Mouse (Mus musculus) lung, embryonic 16.5 days (tissue): ENCODE measurements around the gene Ube2cbp. TPM values are rescaled to one million over a fixed set of nuclear protein-coding genes. Genes with fewer than 3 reads are reported as not detected.

ENCODE experiments used
- ATAC-seq: fragments of 200-750 bp; cut with Nextera tagmentation; 2 replicates; pipeline ENCODE4 v1.8.0; 2017; ENCODE audit warnings: low read depth, mild to moderate bottlenecking, moderate library complexity
- H3K27ac ChIP-seq: fragments of 300-500 bp; sonication (generic); 2 replicates; pipeline ENCODE4 v1.5.1; 2014; ENCODE audit warnings: mild to moderate bottlenecking, control low read depth, low read length
- H3K27me3 ChIP-seq: fragments of 300-500 bp; sonication (generic); 2 replicates; pipeline ENCODE4 v1.6.1; 2014; ENCODE audit warnings: low read depth, low read length, mixed read lengths; ENCODE audit not compliant: control insufficient read depth, insufficient read depth
- H3K36me3 ChIP-seq: fragments of 300-500 bp; sonication (generic); 2 replicates; pipeline ENCODE4 v1.6.1; 2014; ENCODE audit warnings: low read length; ENCODE audit not compliant: control insufficient read depth, insufficient read depth
- H3K4me1 ChIP-seq: fragments of 300-500 bp; sonication (generic); replicated peaks from 2 replicates; pipeline ENCODE4 v1.6.1; 2014; ENCODE audit warnings: low read length, mixed read lengths; ENCODE audit not compliant: control insufficient read depth, insufficient read depth
- H3K4me2 ChIP-seq: fragments of 300-500 bp; sonication (generic); 2 replicates; pipeline ENCODE4 v1.6.1; 2014; ENCODE audit warnings: low read depth, low read length, control low read depth
- H3K4me3 ChIP-seq: fragments of 300-500 bp; sonication (generic); 2 replicates; pipeline ENCODE4 v1.5.1; 2014; ENCODE audit warnings: mild to moderate bottlenecking, low read length, control low read depth
- H3K9ac ChIP-seq: fragments of 300-500 bp; sonication (generic); 2 replicates; pipeline ENCODE4 v1.6.1; 2014; ENCODE audit warnings: low read length, control low read depth
- H3K9me3 ChIP-seq: fragments of 300-500 bp; sonication (generic); 2 replicates; pipeline ENCODE4 v1.6.1; 2016; ENCODE audit warnings: low read length; ENCODE audit not compliant: control insufficient read depth
- WGBS: fragments of 180-500 bp; shearing (Covaris S2); extraction: QIAGEN DNeasy Blood & Tissue Kit; methylation state at CpG from one replicate; pipeline ENCODE4 v1.1.7; 2014; 5-methylcytosine and 5-hydroxymethylcytosine counted together
- polyA plus RNA-seq: library from polyadenylated mRNA; unstranded; fragments of >200 nt; fragmentation: Nextera tagmentation; extraction: Ambion mirVana; gene quantifications from 2 replicates; pipeline ENCODE4 v1.2.1, GENCODE M21; 2015

Gene Ube2cbp
- polyA plus RNA-seq, result 3.9 and 4.1 TPM in 2 replicates

DNA sequence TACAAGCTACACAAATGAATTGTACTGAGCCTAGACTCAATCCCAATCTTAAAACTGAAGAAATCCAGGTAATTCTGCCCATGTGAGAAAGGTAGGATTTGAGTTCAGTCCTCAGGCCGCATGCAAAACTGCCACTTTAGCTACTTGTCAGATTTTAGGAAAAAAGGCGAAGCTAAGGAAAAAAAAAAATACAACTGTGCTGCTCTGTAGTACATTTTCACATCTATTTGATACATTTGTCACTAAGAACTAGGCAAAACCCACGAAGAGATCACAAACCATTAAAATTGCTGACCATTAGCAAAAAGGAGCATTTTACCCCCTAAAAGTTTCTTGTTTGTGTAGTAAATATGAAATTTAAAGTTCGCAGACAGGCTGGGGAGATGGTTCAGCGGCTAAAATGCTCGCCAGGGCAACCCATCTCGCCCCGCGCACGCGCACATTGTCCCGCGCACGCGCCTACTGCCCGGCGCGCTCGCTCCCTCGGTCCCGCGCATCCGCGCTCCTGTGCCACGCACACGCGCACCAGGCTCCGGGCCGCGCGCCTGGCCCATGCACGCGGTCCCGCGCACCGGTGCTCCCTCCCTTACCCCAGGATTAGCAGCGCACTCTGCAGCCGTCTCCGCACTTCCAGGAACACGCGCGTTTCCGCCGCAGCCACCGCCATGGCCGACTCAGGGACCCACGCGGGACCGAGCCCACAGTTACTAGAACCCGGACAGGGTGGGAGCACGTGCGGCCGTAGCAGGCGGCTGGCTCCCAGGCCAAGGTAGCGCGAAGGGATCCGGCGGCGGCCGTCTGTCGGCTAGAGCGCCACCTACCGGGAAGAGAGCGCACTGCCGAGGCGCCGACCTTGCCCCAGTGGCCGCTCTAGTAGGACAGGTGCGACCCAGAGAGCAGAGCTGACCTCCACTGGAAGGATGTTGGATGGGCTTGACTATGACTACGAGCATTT is at the start of gene Ube2cbp:
TSS of gene Ube2cbp (minus strand) at position 800 of the 955 bp plus-strand sequence.
- under 1% methylated on average over 70 of the region's 70 CpGs for WGBS

DNA sequence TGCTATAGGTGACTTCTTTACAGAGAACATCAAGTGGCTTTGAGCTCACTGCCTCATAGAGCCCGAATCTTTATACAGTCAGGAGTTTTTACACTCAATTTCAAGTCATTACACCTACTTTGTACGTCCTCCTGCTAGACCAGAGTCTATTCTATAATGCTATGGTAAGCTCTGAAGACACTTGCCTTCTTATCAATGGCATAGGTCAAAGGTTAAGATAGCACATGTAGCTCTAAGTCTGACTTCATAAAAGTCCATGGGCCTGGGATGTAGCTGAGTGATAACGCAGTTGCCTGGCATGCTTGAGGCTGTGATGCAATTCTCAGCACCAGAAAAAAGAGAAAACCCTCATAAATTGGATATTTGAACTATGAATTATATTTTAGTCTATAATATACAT is 49.6 kb upstream of the Ube2cbp start:
- Histone ChIP-seq H3K9ac (no peak overlapping the region), H3K36me3 (peaks cover 15% of the 10 kb centered on the region), H3K4me3 (no peak overlapping the region), H3K4me1 (no peaks in the 10 kb centered on the region), H3K27me3 (no peaks in the 10 kb centered on the region), H3K27ac (no peak overlapping the region), H3K4me2 (no peak overlapping the region), H3K9me3 (no peaks in the 10 kb centered on the region)
- no peak for ATAC-seq
- 74% methylated on average over 3 of the region's 3 CpGs for WGBS

More for the DNA sequence above, at the start of gene Ube2cbp:
- H3K36me3 ChIP-seq, result no peaks in the 10 kb centered on the region
- no peaks in the 10 kb centered on the region for H3K9me3 ChIP-seq
- peak; percentile 82 for ATAC-seq
- peak within 1 kb of the TSS; percentile 84 for H3K4me3 ChIP-seq
- H3K27ac ChIP-seq, result peak within 1 kb of the TSS; percentile 75
- peak within 1 kb of the TSS; percentile 80 for H3K4me2 ChIP-seq
- peaks cover 10% of the 10 kb centered on the region; the same call in 1 of the 2 replicates for H3K4me1 ChIP-seq
- peak within 1 kb of the TSS; percentile 92 for H3K9ac ChIP-seq
- H3K27me3 ChIP-seq, result no peaks in the 10 kb centered on the region

DNA sequence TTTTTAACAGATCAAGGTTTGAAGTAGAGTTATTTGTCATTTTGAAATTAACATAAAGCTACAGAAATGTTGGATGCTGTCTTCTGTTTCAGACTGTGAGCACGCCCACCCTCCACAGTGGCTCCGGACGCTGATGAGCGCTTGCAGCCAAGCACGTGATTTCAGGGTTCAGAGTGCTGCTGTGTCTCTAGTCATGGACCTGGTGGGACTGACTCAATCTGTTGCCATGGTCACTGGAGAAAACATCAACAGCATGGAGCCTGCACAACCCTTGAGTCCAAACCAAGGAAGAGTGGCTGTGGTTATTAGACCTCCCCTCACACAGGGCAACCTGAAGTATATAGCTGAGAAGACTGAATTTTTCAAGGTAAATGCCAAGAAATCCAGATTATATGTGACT is 49.0 kb upstream of the Ube2cbp start:
- Histone ChIP-seq H3K36me3 (peaks cover 15% of the 10 kb centered on the region), H3K4me1 (no peaks in the 10 kb centered on the region), H3K27me3 (no peaks in the 10 kb centered on the region), H3K4me2 (no peak overlapping the region), H3K9me3 (no peaks in the 10 kb centered on the region), H3K9ac (no peak overlapping the region), H3K27ac (no peak overlapping the region), H3K4me3 (no peak overlapping the region)
- ATAC-seq, result no peak; the same call in 1 of the 2 replicates
- WGBS, result 82% methylated on average over 5 of the region's 5 CpGs

DNA sequence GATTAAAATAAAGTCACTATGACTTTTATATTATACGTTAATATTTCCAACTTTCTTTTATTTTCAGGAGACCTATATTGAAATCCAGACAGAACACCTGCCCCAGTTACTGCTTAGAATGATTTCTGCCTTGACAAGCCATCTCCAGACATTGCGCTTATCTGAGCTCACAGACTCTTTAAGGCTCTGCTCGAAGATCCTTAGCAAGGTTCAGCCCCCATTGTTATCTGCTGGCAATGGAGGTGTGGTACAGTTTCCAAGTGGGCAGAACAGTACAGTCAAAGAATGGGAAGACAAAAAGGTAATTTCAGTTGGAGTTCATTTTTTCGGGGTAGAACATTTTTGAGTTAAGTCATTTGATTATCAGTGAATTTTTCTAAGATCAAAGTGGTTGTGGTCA is 42.7 kb upstream of the Ube2cbp start:
- Histone ChIP-seq H3K9me3 (no peaks in the 10 kb centered on the region), H3K4me2 (no peak overlapping the region), H3K4me3 (no peak overlapping the region), H3K36me3 (0 out of 2 replicates have a peak, but pooled peaks cover 3% of the 10 kb centered on the region), H3K27me3 (no peaks in the 10 kb centered on the region), H3K9ac (no peak overlapping the region), H3K4me1 (no peaks in the 10 kb centered on the region), H3K27ac (no peak overlapping the region)
- WGBS, result 83% methylated on average over 4 of the region's 4 CpGs
- no peak for ATAC-seq

DNA sequence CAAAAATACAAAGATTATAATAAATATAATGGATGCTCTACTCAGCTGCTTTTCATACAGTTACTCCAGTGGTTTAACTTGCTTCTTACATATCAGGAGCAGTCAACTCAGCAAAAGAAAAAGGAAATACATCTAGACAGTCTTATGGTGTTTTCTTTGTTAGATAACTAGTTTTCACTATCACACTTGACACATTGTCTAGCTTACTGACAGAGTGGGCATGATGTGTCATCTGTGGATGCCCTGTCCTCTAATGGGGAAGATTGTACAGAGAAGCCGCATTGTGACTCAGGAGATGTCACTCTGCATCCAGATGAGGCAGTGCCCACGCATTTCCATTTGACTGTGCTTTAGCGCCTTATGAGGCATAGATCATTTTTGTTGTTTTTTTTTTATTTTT is 34.3 kb upstream of the Ube2cbp start:
- Histone ChIP-seq H3K4me2 (no peak overlapping the region), H3K36me3 (peaks cover 6% of the 10 kb centered on the region; the same call in 1 of the 2 replicates)

DNA sequence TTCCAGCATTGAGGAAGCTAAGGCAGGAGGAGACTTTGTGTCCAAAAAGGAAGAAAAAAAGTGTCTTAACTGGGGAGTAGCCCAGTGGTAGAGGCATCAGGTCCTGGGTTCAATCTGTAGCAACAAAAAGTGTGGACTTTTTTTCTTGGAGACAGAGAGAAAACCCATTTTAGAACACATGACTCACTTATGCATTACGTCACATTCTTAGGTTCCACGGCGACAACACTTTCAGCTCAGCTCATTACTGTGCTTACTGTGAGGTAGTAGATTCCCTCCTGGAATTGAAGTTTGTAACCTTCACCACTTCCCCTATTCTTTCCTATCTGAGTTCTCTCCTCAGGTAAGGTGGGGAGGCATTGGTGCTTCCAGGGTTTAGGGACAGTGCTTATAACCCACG is 31.5 kb upstream of the Ube2cbp start:
- H3K36me3 ChIP-seq, result peaks cover 4% of the 10 kb centered on the region; the same call in 1 of the 2 replicates
- WGBS, result 90% methylated on average over 4 of the region's 4 CpGs
- no peaks in the 10 kb centered on the region for H3K9me3 ChIP-seq
- no peaks in the 10 kb centered on the region for H3K4me1 ChIP-seq
- no peaks in the 10 kb centered on the region for H3K27me3 ChIP-seq
- H3K4me3 ChIP-seq, result no peak overlapping the region
- H3K27ac ChIP-seq, result no peak overlapping the region
- no peak overlapping the region for H3K9ac ChIP-seq
- H3K4me2 ChIP-seq, result no peak overlapping the region
- no peak for ATAC-seq

More for the DNA sequence above, 34.3 kb upstream of the Ube2cbp start:
- 95% methylated on average over 3 of the region's 3 CpGs for WGBS
- H3K4me3 ChIP-seq, result no peak overlapping the region
- H3K9me3 ChIP-seq, result no peaks in the 10 kb centered on the region
- H3K27ac ChIP-seq, result no peak overlapping the region
- no peak for ATAC-seq
- H3K9ac ChIP-seq, result no peak overlapping the region
- no peaks in the 10 kb centered on the region for H3K27me3 ChIP-seq
- no peaks in the 10 kb centered on the region for H3K4me1 ChIP-seq

DNA sequence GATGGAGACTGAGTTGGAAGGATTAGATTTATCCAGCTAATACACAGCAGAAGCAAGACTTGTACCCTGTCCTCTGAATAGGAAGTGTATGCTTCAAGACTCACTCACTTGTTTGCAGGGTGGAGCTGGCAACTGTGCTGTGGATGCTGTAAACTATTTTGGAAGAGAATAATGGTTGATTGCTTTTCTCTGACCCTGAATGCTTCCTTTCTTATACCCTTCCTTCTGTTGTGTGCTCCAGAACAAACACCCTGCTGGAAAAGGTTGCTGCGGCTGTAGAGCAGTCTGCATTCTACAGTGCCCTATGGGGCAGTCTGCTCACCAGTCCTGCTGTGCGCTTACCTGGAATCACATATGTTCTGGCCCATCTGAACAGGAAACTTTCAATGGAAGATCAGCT is 27.0 kb upstream of the Ube2cbp start:
- no peak for ATAC-seq
- Histone ChIP-seq H3K36me3 (no peaks in the 10 kb centered on the region; the same call in 1 of the 2 replicates), H3K9ac (no peak overlapping the region), H3K4me2 (no peak overlapping the region), H3K9me3 (no peaks in the 10 kb centered on the region), H3K27me3 (no peaks in the 10 kb centered on the region), H3K27ac (no peak overlapping the region), H3K4me3 (no peak overlapping the region), H3K4me1 (no peaks in the 10 kb centered on the region)
- 96% methylated on average over 2 of the region's 2 CpGs for WGBS

DNA sequence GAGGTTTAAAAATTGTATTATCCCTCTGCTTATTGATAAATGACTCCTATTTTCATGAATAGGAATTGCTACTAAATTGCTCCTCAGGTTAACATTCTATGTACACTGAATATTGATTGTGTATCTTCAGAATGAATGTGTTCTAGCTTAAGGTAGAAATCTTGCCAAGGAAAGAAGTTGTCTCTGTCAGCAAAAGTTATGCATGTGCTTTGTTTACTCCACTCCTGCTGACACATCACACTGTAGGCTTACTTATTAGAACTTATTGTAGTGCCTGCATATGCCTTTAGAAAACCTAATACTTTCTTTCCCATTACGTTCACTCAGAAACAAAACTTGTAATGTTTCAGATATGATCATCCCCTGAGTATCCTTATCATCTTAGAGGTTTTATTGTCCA is 17.5 kb upstream of the Ube2cbp start:
- no peaks in the 10 kb centered on the region for H3K27me3 ChIP-seq
- no peak overlapping the region for H3K27ac ChIP-seq
- 81% methylated on average over 1 of the region's 1 CpGs for WGBS
- H3K9me3 ChIP-seq, result no peaks in the 10 kb centered on the region
- ATAC-seq, result no peak
- H3K9ac ChIP-seq, result no peak overlapping the region
- H3K36me3 ChIP-seq, result no peaks in the 10 kb centered on the region; the same call in 1 of the 2 replicates
- no peak overlapping the region for H3K4me3 ChIP-seq
- H3K4me2 ChIP-seq, result no peak overlapping the region
- H3K4me1 ChIP-seq, result peaks cover 6% of the 10 kb centered on the region; the same call in 1 of the 2 replicates

DNA sequence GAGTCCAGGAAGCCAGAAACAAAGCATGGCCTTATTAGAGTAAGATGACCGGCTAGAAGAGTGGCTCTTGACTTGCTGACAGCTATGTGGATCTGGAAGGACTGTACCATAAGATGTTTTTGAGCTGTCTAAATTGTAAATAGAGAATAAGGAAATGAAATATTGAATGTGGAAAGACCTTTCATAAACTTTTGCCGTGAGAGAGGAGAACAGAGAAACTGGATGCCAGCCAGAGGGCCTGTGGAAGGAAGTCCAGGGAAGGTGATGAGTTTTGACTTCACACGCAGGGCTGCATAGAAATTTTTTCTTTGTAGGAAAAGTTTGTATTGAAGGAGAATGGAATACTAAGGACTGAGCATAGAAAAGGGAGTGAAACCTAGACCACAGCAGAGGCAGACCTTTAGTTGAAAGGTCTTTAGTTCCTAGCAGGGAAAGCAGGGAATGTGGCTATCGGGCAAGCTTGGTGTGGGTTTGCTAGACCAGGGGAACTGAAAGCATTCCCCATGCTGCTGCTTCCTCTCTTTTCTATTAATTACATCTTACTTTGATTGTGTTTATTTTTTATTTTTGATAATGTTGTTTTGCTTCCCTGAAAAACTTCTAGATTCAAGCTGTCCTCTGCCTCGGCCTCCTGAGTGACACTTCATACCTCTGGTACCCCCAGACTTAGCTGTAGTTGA is 13.8 kb upstream of the Ube2cbp start:
- no peak overlapping the region for H3K27ac ChIP-seq
- no peaks in the 10 kb centered on the region for H3K36me3 ChIP-seq
- 44% methylated on average over 5 of the region's 5 CpGs for WGBS
- H3K27me3 ChIP-seq, result no peaks in the 10 kb centered on the region
- no peak overlapping the region for H3K9ac ChIP-seq
- no peak overlapping the region for H3K4me3 ChIP-seq
- H3K4me2 ChIP-seq, result no peak overlapping the region
- H3K9me3 ChIP-seq, result no peaks in the 10 kb centered on the region
- ATAC-seq, result no peak
- peaks cover 6% of the 10 kb centered on the region; the same call in 1 of the 2 replicates for H3K4me1 ChIP-seq
